Mouse (Mus musculus) bone marrow macrophage, adult 2 months (primary cell): ENCODE results near the gene Rmi2.

Source experiments
- CTCF ChIP-seq: IDR thresholded peaks from 2 replicates; pipeline ENCODE4 v1.5.1; 2012; ENCODE audit warnings: low read depth, mild to moderate bottlenecking, low read length, moderate library complexity
- POLR2A ChIP-seq: IDR thresholded peaks from 2 replicates; pipeline ENCODE4 v1.6.1; 2012; ENCODE audit warnings: mild to moderate bottlenecking, low read depth, low read length, borderline replicate concordance

DNA sequence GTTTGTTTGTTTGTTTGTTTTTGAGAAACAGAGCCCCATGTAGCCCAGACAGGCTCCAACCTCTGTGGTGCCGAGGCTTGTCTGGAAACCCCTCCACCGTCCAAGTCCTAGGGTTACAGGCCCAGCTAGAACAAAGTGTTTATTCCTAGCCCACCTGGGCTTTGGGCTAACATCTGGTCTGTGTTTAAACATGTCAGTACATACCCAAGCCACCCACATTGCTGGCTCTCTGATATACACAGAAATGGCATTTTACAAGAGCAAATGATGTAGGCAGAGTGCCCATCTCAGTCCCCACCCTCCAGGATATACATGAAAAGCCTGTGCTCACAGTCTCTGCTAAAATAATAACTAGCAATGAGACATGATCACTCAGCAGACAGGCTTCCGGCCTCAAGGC, 81.4 kb downstream of the Rmi2 start:
- TF ChIP-seq POLR2A (no peak), CTCF (no peak)
